Mouse (Mus musculus) bone marrow macrophage, adult 2 months (primary cell): ENCODE data around the gene 4930404H24Rik.

Experiments used
- CTCF ChIP-seq: IDR thresholded peaks from 2 replicates; pipeline ENCODE4 v1.5.1; 2012; ENCODE audit warnings: low read depth, mild to moderate bottlenecking, low read length, moderate library complexity
- POLR2A ChIP-seq: IDR thresholded peaks from 2 replicates; pipeline ENCODE4 v1.6.1; 2012; ENCODE audit warnings: mild to moderate bottlenecking, low read depth, low read length, borderline replicate concordance

- no peak for TF ChIP-seq CTCF
- TF ChIP-seq POLR2A: no peak
Measured at GRCm38 (mm10) chr2:153522270-153522669, 29.7 kb downstream of the 4930404H24Rik start.
